Mouse (Mus musculus): ENCODE data around the gene Ccser1. TPM values are rescaled to one million over a fixed set of nuclear protein-coding genes. Genes with fewer than 3 reads are reported as not detected.

Gene Ccser1
- total RNA-seq (2021) = under 1 TPM; 0.78 to 0.84 TPM
- long read RNA-seq, experiment 1, partial matches to known transcripts = 0 of 1 reads
- long read RNA-seq, experiment 1, other reads (novel, unspliced or antisense) = 1 of 1 reads
- long read RNA-seq, experiment 2, partial matches to known transcripts = 0 of 1 reads
- long read RNA-seq, experiment 2, other reads (novel, unspliced or antisense) = 1 of 1 reads

DNA sequence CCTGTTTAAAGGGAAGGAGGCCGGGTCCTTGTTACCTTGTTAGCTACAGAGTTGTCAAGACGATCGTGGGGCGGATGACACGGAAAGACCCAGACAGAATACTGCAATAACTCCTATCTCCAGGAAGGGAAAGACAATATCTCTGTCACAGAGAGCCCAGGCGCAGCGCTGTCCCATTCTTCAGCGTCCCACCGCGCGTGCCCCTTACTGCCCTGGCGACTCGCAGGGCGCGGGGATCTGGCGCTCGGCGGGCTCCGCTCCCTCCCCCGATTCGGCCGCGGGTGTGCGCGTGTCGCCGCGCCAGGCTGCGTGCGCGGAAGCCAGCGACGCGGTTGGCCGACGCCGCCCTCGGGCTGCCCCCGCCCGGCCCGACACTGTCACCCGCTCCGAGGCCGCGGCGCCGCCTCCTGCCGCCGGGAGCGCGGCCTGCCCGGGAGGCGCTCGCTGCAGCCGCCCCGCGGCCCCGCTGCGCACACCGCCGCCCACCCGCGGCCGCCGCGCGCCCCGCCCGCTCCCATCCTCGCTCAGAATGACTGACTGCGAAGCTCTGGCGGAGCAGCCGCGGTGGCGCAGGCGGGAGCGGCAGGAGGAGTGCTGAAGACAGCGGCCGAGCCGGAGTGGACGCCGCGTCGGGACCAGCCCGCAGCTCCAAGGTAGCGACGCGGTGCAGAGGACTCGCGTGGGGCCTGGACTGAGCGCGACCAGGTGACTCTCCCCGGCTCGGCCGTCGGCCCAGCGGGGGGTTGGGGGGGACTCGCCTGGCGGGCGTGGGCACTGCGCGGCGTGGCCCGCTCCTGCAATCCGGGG lies at the start of gene Ccser1:
Gene Ccser1 (plus strand): TSS at position 376 of the 807 bp plus-strand sequence.
- DNase-seq (ENCODE audit: low spot score) = peak; percentile 32

DNA sequence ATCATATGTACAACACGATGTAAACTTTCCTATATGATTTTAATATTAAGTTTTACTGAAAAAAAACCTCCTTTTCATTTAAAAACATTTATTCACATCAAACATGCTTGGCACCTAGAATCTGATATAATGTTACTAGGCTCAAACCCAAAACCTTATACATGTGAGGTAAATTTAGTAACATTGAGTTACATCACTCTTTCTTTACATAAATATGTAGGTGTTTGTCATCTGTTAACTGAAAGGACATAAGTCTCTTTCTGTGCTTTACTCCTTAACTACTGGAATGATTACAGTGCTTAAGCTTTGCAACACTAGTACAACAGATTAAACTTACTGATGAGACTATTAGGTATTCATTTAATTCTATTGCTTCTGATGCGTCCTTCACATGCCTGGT lies 43.7 kb upstream of the Ccser1 start:
- DNase-seq (ENCODE audit: low spot score) = no peak

- DNase-seq (ENCODE audit: low spot score) = no peak
Observed at GRCm38 (mm10) chr6:61143031-61143430, 37.1 kb upstream of the Ccser1 start.

DNA sequence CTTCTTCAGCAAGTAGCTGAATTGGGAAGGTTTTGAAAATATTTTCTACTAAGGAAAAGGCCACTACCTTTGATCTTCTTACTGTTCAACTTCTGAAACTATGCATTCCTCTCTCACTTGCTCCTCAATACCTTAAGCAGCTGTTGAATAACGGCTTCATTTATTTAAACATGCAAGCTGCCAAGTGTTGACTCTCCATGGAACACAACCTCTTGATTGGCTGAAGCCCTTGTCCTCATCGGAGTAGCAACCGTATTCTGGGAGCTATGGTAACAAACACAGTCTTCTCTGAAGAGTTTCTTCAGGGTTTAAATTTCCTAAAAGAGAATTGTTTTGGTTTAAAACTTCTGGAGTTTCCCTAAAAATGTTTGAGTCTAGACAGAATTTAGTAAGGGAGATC lies 27.2 kb upstream of the Ccser1 start:
- no peak for DNase-seq (ENCODE audit: low spot score)

GRCm38 (mm10) chr6:61154654-61155053 lies 25.5 kb upstream of the Ccser1 start:
- no peak for DNase-seq (ENCODE audit: low spot score)

DNA sequence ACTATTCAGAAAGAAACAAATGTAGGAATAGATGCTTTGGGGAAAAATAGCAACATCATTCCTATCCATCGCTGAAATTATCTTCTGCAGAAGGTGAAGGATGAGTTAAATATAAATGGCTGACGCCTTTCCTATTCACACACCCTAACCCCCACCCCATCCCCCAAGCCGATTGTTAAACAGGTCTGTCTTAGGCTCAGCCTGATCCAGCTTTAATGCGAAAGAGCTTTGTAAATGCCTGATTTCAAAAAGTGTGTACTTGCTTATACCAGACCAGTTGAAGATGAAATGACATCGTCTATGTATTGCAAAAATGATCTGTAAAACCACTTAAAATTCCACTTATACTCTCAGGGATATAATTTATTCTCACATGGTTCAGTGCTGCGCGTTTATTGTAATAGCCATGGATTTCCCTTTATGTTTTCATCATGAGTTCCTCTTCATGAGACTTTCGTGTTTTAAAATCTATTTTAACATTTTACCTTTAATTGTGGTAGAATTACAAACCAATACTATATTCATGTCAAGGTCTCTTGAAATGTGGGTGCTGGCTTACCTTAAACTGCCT lies 25.0 kb upstream of the Ccser1 start:
- no peak for DNase-seq (ENCODE audit: low spot score)

- no peak for DNase-seq (ENCODE audit: low spot score)
Observed at GRCm38 (mm10) chr6:61155718-61156117, 24.4 kb upstream of the Ccser1 start.

- no peak for DNase-seq (ENCODE audit: low spot score)
Observed at GRCm38 (mm10) chr6:61162117-61162516, 18.0 kb upstream of the Ccser1 start.

DNA sequence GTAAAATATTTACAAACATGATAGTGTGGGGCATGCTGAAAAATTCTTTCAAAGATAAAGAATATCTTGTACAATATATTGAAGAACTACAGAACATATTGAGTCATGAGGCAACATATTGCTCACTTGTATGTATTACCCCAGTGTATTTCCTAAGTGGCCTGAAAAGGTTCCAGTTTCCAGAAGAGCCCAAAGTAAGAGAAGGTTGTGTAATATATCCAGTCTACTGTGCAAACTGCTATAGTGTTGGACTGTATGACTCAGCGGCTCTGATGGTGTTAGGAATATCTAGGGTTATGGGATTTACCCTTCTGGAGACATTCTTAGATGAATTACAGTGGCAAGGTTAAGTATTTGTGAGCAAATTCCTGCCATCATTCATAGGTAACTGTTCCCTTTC lies 13.2 kb upstream of the Ccser1 start:
- DNase-seq (ENCODE audit: low spot score) = no peak

DNA sequence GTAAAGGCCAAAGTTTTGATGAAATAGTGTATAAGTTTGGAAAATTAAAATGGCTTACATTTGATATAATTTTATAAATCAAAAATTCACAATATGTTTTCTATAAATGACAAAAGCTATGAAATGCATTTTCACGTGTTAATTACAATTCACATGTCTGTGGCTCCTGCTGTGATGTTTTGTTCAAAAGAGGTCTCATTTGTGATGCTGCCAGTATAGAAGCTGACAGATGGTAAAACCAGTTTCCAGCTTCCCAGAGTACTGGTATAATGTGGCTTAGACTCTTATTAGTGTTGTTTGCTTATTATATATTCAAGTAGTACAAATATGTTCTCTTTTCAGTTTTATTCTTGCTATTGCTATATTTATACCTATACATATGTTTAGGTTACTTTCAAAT lies 4.0 kb upstream of the Ccser1 start:
- no peak for DNase-seq (ENCODE audit: low spot score)

DNA sequence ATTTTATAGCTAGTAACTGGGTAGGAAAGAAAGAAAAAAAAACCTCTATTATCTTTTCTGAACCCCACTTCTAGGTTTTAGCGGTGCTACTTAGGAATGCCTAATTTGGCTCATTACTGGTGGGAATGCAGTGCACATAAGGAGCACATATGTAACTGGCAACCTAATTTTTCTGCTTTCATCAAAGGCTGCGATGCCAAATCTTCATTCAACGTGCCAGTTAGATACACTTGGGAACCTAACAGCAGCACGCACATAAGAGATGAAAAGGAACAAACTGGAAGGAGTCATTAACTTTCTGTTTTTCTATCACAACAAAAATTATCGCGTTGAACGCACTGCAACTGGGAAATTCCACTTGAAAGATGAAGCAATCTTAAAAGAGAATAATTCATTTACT lies 2.6 kb upstream of the Ccser1 start:
- no peak for DNase-seq (ENCODE audit: low spot score)

DNA sequence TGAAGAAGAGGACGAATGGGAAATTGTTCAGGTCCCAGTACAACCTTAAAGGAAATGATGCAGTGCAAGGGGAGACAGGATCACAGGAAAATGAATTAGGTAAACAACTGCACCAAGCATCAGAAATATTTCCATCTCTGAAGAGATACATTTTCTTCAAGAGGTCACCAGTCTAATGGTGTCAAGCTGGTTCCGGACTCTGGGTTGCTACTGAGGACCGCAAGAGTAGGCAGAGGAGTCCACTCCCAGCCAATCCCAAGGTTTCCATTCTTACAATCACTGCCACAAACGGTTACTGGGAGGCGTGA lies 529 bp upstream of the Ccser1 start:
- DNase-seq (ENCODE audit: low spot score) = no peak

- no peak for DNase-seq (ENCODE audit: low spot score)
Observed at GRCm38 (mm10) chr6:61180756-61181191, 650 bp downstream of the Ccser1 start.

- DNase-seq (ENCODE audit: low spot score) = no peak
Observed at GRCm38 (mm10) chr6:61189029-61189428, 8.9 kb downstream of the Ccser1 start.

GRCm38 (mm10) chr6:61191597-61192386 lies 11.7 kb downstream of the Ccser1 start:
- DNase-seq (ENCODE audit: low spot score) = no peak

GRCm38 (mm10) chr6:61203344-61203743 lies 23.2 kb downstream of the Ccser1 start:
- no peak for DNase-seq (ENCODE audit: low spot score)

DNA sequence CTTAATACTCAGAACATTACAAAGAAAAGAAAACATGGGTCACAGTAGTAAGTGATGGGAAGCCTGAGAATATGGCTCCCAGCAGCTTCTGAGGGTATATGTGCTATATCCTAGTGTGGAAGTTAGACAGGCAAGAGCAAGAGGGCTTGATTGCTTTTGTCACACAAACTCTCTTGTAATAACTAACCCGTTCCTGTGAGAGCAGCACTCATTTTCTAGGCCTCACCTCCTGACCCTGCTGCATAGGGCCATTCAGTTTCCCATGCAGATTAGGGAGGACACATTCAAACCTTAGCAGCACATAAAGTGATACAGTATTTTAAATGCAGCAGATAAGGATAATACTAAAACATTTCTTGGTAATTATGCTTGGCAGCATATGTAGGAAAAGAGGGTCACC lies 25.9 kb downstream of the Ccser1 start:
- no peak for DNase-seq (ENCODE audit: low spot score)

DNA sequence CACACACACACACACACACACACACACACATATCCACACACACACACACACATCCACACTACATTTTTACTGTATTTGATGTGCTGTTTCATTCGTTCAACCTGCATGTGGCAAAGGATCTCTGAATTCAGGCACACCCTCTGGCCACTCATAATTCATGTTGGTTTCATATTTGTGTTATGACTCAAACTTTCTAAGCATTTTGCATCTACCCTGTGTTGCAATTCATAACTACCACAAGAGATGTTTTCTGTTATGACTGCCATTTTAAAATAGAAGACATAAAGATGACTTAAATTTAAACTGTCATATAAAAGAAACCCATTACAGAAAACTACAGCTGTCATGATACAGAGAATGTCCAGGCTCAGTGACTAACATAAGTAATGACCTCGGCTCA lies 26.5 kb downstream of the Ccser1 start:
- DNase-seq (ENCODE audit: low spot score) = no peak

- DNase-seq (ENCODE audit: low spot score) = no peak
Observed at GRCm38 (mm10) chr6:61210061-61210737, 30.1 kb downstream of the Ccser1 start.

- no peak for DNase-seq (ENCODE audit: low spot score)
Observed at GRCm38 (mm10) chr6:61215705-61216104, 35.6 kb downstream of the Ccser1 start.

- DNase-seq (ENCODE audit: low spot score) = no peak
Observed at GRCm38 (mm10) chr6:61216514-61216913, 36.4 kb downstream of the Ccser1 start.

GRCm38 (mm10) chr6:61217717-61218116 lies 37.6 kb downstream of the Ccser1 start:
- no peak for DNase-seq (ENCODE audit: low spot score)

Data from gastrocnemius, adult 18-20 months (tissue).